Mouse (Mus musculus) left cerebral cortex, adult 18-20 months (tissue): ENCODE results near the gene Noa1. TPM values are rescaled to one million over a fixed set of nuclear protein-coding genes. Genes with fewer than 3 reads are reported as not detected.
A peak's percentile ranks its signal among the peaks of the same experiment; 100 is the strongest.

Source experiments
- DNase-seq, 2 experiments: peaks; one replicate each; pipeline ENCODE4 v3.0.0; 2021 to 2022; ENCODE audit warnings: low spot score in 2 of 2, mixed read lengths in 1 of 2
- total RNA-seq, 2 experiments: library from RNA; stranded (reverse); gene quantifications; 2 replicates each; pipeline ENCODE4 v1.2.3; 2021

Noa1 gene
- total RNA-seq, 2 experiments from 2014 or later: 21.2 to 23.1 TPM

GRCm38 (mm10) chr5:77292803-77293522 is 16.9 kb downstream of the Noa1 start:
- no peak for DNase-seq

GRCm38 (mm10) chr5:77290606-77291005 is 19.3 kb downstream of the Noa1 start:
- DNase-seq: no peak

GRCm38 (mm10) chr5:77289686-77290085 is 20.2 kb downstream of the Noa1 start:
- DNase-seq: no peak

- DNase-seq: no peak
These were observed 22.0 kb downstream of the Noa1 start for GRCm38 (mm10) chr5:77287901-77288300.

- no peak for DNase-seq
These were observed 23.0 kb downstream of the Noa1 start for GRCm38 (mm10) chr5:77286904-77287303.

GRCm38 (mm10) chr5:77285685-77286084 is 24.2 kb downstream of the Noa1 start:
- DNase-seq: no peak

- no peak for DNase-seq
These were observed 27.6 kb downstream of the Noa1 start for GRCm38 (mm10) chr5:77282242-77282641.

- no peak for DNase-seq
These were observed 28.2 kb downstream of the Noa1 start for GRCm38 (mm10) chr5:77281518-77282174.

- no peak for DNase-seq
These were observed 32.7 kb downstream of the Noa1 start for GRCm38 (mm10) chr5:77277204-77277603.

- peak in 1 of 2 experiments; percentile 13 for DNase-seq
These were observed 33.9 kb downstream of the Noa1 start for GRCm38 (mm10) chr5:77275950-77276349.

GRCm38 (mm10) chr5:77273151-77273550 is 36.7 kb downstream of the Noa1 start:
- no peak for DNase-seq

GRCm38 (mm10) chr5:77269399-77269798 is 40.5 kb downstream of the Noa1 start:
- DNase-seq: no peak

- DNase-seq: no peak
These were observed 41.8 kb downstream of the Noa1 start for GRCm38 (mm10) chr5:77267957-77268624.

- DNase-seq: no peak
These were observed 42.4 kb downstream of the Noa1 start for GRCm38 (mm10) chr5:77267441-77267840.

GRCm38 (mm10) chr5:77266886-77267401 is 42.9 kb downstream of the Noa1 start:
- DNase-seq: no peak

- peak; percentile 8 to 30 for DNase-seq
These were observed 43.6 kb downstream of the Noa1 start for GRCm38 (mm10) chr5:77266066-77266885.

GRCm38 (mm10) chr5:77265671-77266065 is 44.2 kb downstream of the Noa1 start:
- peak; percentile 26 to 54 for DNase-seq

- DNase-seq: peak; percentile 26 to 50
These were observed 44.7 kb downstream of the Noa1 start, which contains the start of gene Rest for GRCm38 (mm10) chr5:77265081-77265670. Gene Rest (plus strand): TSS chr5:77265491.

- DNase-seq: no peak
These were observed 47.8 kb downstream of the Noa1 start for GRCm38 (mm10) chr5:77262105-77262504.

GRCm38 (mm10) chr5:77261137-77261536 is 48.7 kb downstream of the Noa1 start:
- no peak for DNase-seq

GRCm38 (mm10) chr5:77260141-77260540 is 49.7 kb downstream of the Noa1 start:
- no peak for DNase-seq
